Comparison of ENCODE assay signal across 21 mouse cellular contexts in the genomic region with DNA sequence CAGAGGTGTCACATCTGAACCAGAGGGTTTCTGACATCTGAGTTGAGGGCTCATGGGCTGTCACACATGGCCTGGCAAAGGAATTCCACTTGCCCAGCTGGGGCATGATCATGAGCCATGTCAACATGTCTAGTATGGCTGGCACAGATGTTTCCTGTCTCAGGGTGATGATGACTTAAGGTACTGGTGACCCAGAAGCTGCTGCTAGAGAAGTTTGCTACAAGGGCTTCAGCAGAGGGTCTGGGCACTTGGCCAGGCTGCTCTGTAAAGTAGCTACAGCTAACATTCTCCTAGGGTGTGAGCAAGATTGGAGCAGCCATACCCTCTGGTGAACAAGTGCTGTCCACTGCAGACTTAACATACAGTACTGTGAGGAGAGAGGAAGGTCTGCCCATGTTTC. TPM values are rescaled to one million over a fixed set of nuclear protein-coding genes. Genes with fewer than 3 reads are reported as not detected.
DNase-seq lines count a peak whose midpoint lies in the region; ATAC-seq and TF ChIP-seq lines count a peak whose summit lies in the region.
"Had no signal": no experiment of that assay in that cellular context is flagged by ENCODE, and none has a peak within 500 bp of the region (broad histone marks: within the 10 kb centered on the region; RNA-seq: fewer than 3 reads in every experiment).

No protein-coding gene starts in this region.

- H3K9ac ChIP-seq in heart, embryonic 13.5 days, result no peak overlapping the region
- no peak overlapping the region for H3K9ac ChIP-seq in hindbrain, postnatal 0 days (replicated peaks; ENCODE audit: low read length)
- H3K9ac ChIP-seq in hindbrain, embryonic 12.5 days, result no peak overlapping the region
- no peak overlapping the region for H3K9ac ChIP-seq in lung, embryonic 16.5 days (ENCODE audit: low read length)
- H3K9ac ChIP-seq: forebrain, embryonic 13.5 days; limb, embryonic 13.5 days; liver, embryonic 13.5 days had no signal

- ATAC-seq in heart, embryonic 13.5 days (ENCODE audit: extremely low read depth, insufficient number of reproducible peaks, low FRiP score, low TSS enrichment), result no peak; the same call in 1 of the 2 replicates
- 0 out of 2 replicates have a peak, but pooled peaks have one; percentile 24 for ATAC-seq in hindbrain, postnatal 0 days
- ATAC-seq in hindbrain, embryonic 12.5 days (ENCODE audit: low FRiP score), result no peak
- peak; percentile 38; the same call in 1 of the 2 replicates for ATAC-seq in lung, embryonic 16.5 days (ENCODE audit: low read depth)
- ATAC-seq in hematopoietic stem cell, adult 5-6 weeks (replicated peaks in 1 of 2; ENCODE audit: insufficient read depth in 1 of 2, low FRiP score in 2 of 2, low TSS enrichment in 1 of 2, low read depth in 1 of 2, poor library complexity in 2 of 2, severe bottlenecking in 2 of 2), result peak; percentile 74 to 84
- no peak for ATAC-seq in monocyte, adult 5-6 weeks (replicated peaks; ENCODE audit: insufficient number of reproducible peaks, low FRiP score, low TSS enrichment, poor library complexity, severe bottlenecking)
- ATAC-seq: forebrain, embryonic 13.5 days had no signal

- peaks cover 25% of the 10 kb centered on the region for H3K4me1 ChIP-seq in heart, embryonic 13.5 days
- no peaks in the 10 kb centered on the region for H3K4me1 ChIP-seq in hindbrain, postnatal 0 days (ENCODE audit: insufficient read depth, low read length)
- no peaks in the 10 kb centered on the region for H3K4me1 ChIP-seq in hindbrain, embryonic 12.5 days
- no peaks in the 10 kb centered on the region for H3K4me1 ChIP-seq in lung, embryonic 16.5 days (replicated peaks; ENCODE audit: control insufficient read depth, insufficient read depth, low read length)
- H3K4me1 ChIP-seq in lung, adult 2 months (ENCODE audit: control insufficient read depth, insufficient read depth, low read length), result no peaks in the 10 kb centered on the region
- H3K4me1 ChIP-seq: forebrain, embryonic 13.5 days; limb, embryonic 13.5 days had no signal

- no peaks in the 10 kb centered on the region for H3K9me3 ChIP-seq in heart, embryonic 13.5 days
- no peaks in the 10 kb centered on the region for H3K9me3 ChIP-seq in hindbrain, postnatal 0 days (ENCODE audit: low read length)
- no peaks in the 10 kb centered on the region for H3K9me3 ChIP-seq in hindbrain, embryonic 12.5 days (replicated peaks)
- H3K9me3 ChIP-seq in lung, embryonic 16.5 days (ENCODE audit: control insufficient read depth, low read length), result no peaks in the 10 kb centered on the region
- H3K9me3 ChIP-seq: forebrain, embryonic 13.5 days; limb, embryonic 13.5 days; liver, embryonic 13.5 days had no signal

- peaks cover 56% of the 10 kb centered on the region for H3K36me3 ChIP-seq in heart, embryonic 13.5 days
- H3K36me3 ChIP-seq in hindbrain, postnatal 0 days (ENCODE audit: insufficient read depth, low read length), result peaks cover 23% of the 10 kb centered on the region; the same call in 1 of the 2 replicates
- H3K36me3 ChIP-seq in hindbrain, embryonic 12.5 days, result peaks cover 27% of the 10 kb centered on the region
- H3K36me3 ChIP-seq in lung, embryonic 16.5 days (ENCODE audit: control insufficient read depth, insufficient read depth, low read length), result peaks cover 5% of the 10 kb centered on the region; the same call in 1 of the 2 replicates
- H3K36me3 ChIP-seq: liver, embryonic 13.5 days had no signal

- no peak overlapping the region for H3K4me2 ChIP-seq in heart, embryonic 13.5 days
- no peak overlapping the region for H3K4me2 ChIP-seq in hindbrain, postnatal 0 days (ENCODE audit: low read depth, low read length)
- no peak overlapping the region for H3K4me2 ChIP-seq in hindbrain, embryonic 12.5 days (replicated peaks)
- no peak overlapping the region for H3K4me2 ChIP-seq in lung, embryonic 16.5 days (ENCODE audit: low read depth, low read length)
- H3K4me2 ChIP-seq: forebrain, embryonic 13.5 days; limb, embryonic 13.5 days; liver, embryonic 13.5 days; midbrain, embryonic 11.5 days had no signal

- no peak overlapping the region for H3K4me3 ChIP-seq in heart, embryonic 13.5 days
- no peak overlapping the region for H3K4me3 ChIP-seq in hindbrain, postnatal 0 days (ENCODE audit: low read length)
- no peak overlapping the region for H3K4me3 ChIP-seq in hindbrain, embryonic 12.5 days
- no peak overlapping the region for H3K4me3 ChIP-seq in lung, embryonic 16.5 days (ENCODE audit: low read length)
- no peak overlapping the region for H3K4me3 ChIP-seq in lung, adult 2 months (replicated peaks; ENCODE audit: extremely low read depth, low read depth, low read length)
- H3K4me3 ChIP-seq: forebrain, embryonic 13.5 days; layer of hippocampus, adult 2 months; limb, embryonic 13.5 days; liver, embryonic 13.5 days had no signal

- H3K27me3 ChIP-seq in heart, embryonic 13.5 days (replicated peaks), result no peaks in the 10 kb centered on the region
- no peaks in the 10 kb centered on the region for H3K27me3 ChIP-seq in hindbrain, postnatal 0 days (ENCODE audit: insufficient read depth, low read length)
- no peaks in the 10 kb centered on the region for H3K27me3 ChIP-seq in hindbrain, embryonic 12.5 days
- no peaks in the 10 kb centered on the region for H3K27me3 ChIP-seq in lung, embryonic 16.5 days (ENCODE audit: control insufficient read depth, insufficient read depth, low read depth, low read length)
- H3K27me3 ChIP-seq: forebrain, embryonic 13.5 days; limb, embryonic 13.5 days; liver, embryonic 13.5 days had no signal

- H3K27ac ChIP-seq in heart, embryonic 13.5 days (replicated peaks), result peak overlapping the region; percentile 73
- H3K27ac ChIP-seq in hindbrain, postnatal 0 days, result no peak overlapping the region
- H3K27ac ChIP-seq in hindbrain, embryonic 12.5 days, result no peak overlapping the region
- H3K27ac ChIP-seq in lung, embryonic 16.5 days (ENCODE audit: low read length), result no peak overlapping the region
- H3K27ac ChIP-seq: forebrain, embryonic 13.5 days; layer of hippocampus, adult 2 months; limb, embryonic 13.5 days; liver, embryonic 13.5 days had no signal

- no peak for DNase-seq in heart, adult 8-10 months (ENCODE audit: low spot score)
- no peak for DNase-seq in hindbrain, postnatal 0 days (ENCODE audit: low spot score)
- no peak for DNase-seq in lung, adult 2 months
- DNase-seq: B cell, adult 2 months; cerebellum, adult 9-10 months; gastrocnemius, postnatal 14 days; heart, postnatal 36 days; kidney, adult 8-10 months; layer of hippocampus, postnatal 36 days; liver, embryonic 13.5 days; retina, postnatal 1 day; thymus, postnatal 25 days had no signal

- TF ChIP-seq CTCF in hindbrain, postnatal 0 days (IDR thresholded peaks at IDR 0.05; ENCODE audit: low read depth), result no peak
- TF ChIP-seq CTCF in lung, adult 2 months (IDR thresholded peaks at IDR 0.05; ENCODE audit: insufficient read depth, low read length), result no peak

- no peak for TF ChIP-seq POLR2A in lung, adult 2 months (IDR thresholded peaks at IDR 0.05; ENCODE audit: borderline replicate concordance, extremely low read depth, low read depth, low read length)

RNA-seq across cellular contexts. Expression of gene Habp4, which starts 25.4 kb away (rescaled TPM):
- polyA plus RNA-seq in heart, embryonic 13.5 days (2015; fragmentation: Nextera tagmentation; extraction: Ambion mirVana), result 50.1 and 53.9 TPM in 2 replicates
- 10 to 100 TPM; 48.4 to 58.8 (median 54.9) TPM for total RNA-seq in heart, adult 8-10 months (2022)
- total RNA-seq in hindbrain, postnatal 0 days (2014; rRNA removed), result 47.1 and 64.6 TPM in 2 replicates
- polyA plus RNA-seq in hindbrain, postnatal 0 days (2015; fragmentation: Nextera tagmentation; extraction: Ambion mirVana), result 63.4 and 65.6 TPM in 2 replicates
- 38.0 TPM in 2 replicates for polyA plus RNA-seq in hindbrain, embryonic 12.5 days (2016; fragmentation: Nextera tagmentation; extraction: Ambion mirVana)
- polyA plus RNA-seq in lung, embryonic 16.5 days (2015; fragmentation: Nextera tagmentation; extraction: Ambion mirVana), result 16.5 and 18.0 TPM in 2 replicates
- 22.6 and 26.7 TPM in 2 replicates for polyA plus RNA-seq in lung, adult 2 months (2012; rRNA removed)
- 2.5 and 4.8 TPM in 2 replicates for total RNA-seq in hematopoietic stem cell, adult 5-6 weeks (2017)
- total RNA-seq in monocyte, adult 5-6 weeks (2017), result 9.6 to 14.1 TPM (median 11.8 TPM) in 3 replicates

RNA-seq across cellular contexts. Expression of gene Zfp367, which starts 34.1 kb away (rescaled TPM):
- polyA plus RNA-seq in heart, embryonic 13.5 days (2015; fragmentation: Nextera tagmentation; extraction: Ambion mirVana), result 20.9 and 21.9 TPM in 2 replicates
- 10 to 100 TPM; 22.3 to 23.6 (median 22.8) TPM for total RNA-seq in heart, adult 8-10 months (2022)
- 15.3 and 17.0 TPM in 2 replicates for total RNA-seq in hindbrain, postnatal 0 days (2014; rRNA removed)
- 6.7 and 6.9 TPM in 2 replicates for polyA plus RNA-seq in hindbrain, postnatal 0 days (2015; fragmentation: Nextera tagmentation; extraction: Ambion mirVana)
- 13.8 and 14.0 TPM in 2 replicates for polyA plus RNA-seq in hindbrain, embryonic 12.5 days (2016; fragmentation: Nextera tagmentation; extraction: Ambion mirVana)
- polyA plus RNA-seq in lung, embryonic 16.5 days (2015; fragmentation: Nextera tagmentation; extraction: Ambion mirVana), result 22.9 and 24.1 TPM in 2 replicates
- polyA plus RNA-seq in lung, adult 2 months (2012; rRNA removed), result 7.1 and 10.4 TPM in 2 replicates
- 70.6 and 125 TPM in 2 replicates for total RNA-seq in hematopoietic stem cell, adult 5-6 weeks (2017)
- 19.2 to 26.9 TPM (median 21.2 TPM) in 3 replicates for total RNA-seq in monocyte, adult 5-6 weeks (2017)

RNA-seq across cellular contexts. Expression of gene Slc35d2, which starts 57.9 kb away (rescaled TPM):
- 4.5 and 5.5 TPM in 2 replicates for polyA plus RNA-seq in heart, embryonic 13.5 days (2015; fragmentation: Nextera tagmentation; extraction: Ambion mirVana)
- total RNA-seq in heart, adult 8-10 months (2022), result 1 to 10 TPM; 1.2 to 1.8 (median 1.5) TPM
- total RNA-seq in hindbrain, postnatal 0 days (2014; rRNA removed), result 0.83 and 0.89 TPM in 2 replicates
- polyA plus RNA-seq in hindbrain, postnatal 0 days (2015; fragmentation: Nextera tagmentation; extraction: Ambion mirVana), result 1.5 and 3.4 TPM in 2 replicates
- 4.7 and 5.9 TPM in 2 replicates for polyA plus RNA-seq in hindbrain, embryonic 12.5 days (2016; fragmentation: Nextera tagmentation; extraction: Ambion mirVana)
- polyA plus RNA-seq in lung, embryonic 16.5 days (2015; fragmentation: Nextera tagmentation; extraction: Ambion mirVana), result 5.1 and 6.9 TPM in 2 replicates
- 5.7 and 6.8 TPM in 2 replicates for polyA plus RNA-seq in lung, adult 2 months (2012; rRNA removed)
- total RNA-seq in hematopoietic stem cell, adult 5-6 weeks (2017), result 23.4 and 24.6 TPM in 2 replicates
- total RNA-seq in monocyte, adult 5-6 weeks (2017), result 24.2 to 36.1 TPM (median 26.4 TPM) in 3 replicates

Comparison
In these comparisons a context has a peak if more than half of its experiments do, and no peak if none do; other contexts are left out.
1. ATAC-seq: peak in hindbrain, postnatal 0 days (single experiment), lung, embryonic 16.5 days (single experiment) and hematopoietic stem cell, adult 5-6 weeks (2 of 2); none in heart, embryonic 13.5 days (single experiment), hindbrain, embryonic 12.5 days (single experiment) and monocyte, adult 5-6 weeks (single experiment).